Mouse (Mus musculus) adrenal gland, adult 8-10 months (tissue): ENCODE results near the gene Mrpl28. TPM values are rescaled to one million over a fixed set of nuclear protein-coding genes. Genes with fewer than 3 reads are reported as not detected.

Experiments
- total RNA-seq, 4 experiments: library from RNA; stranded (reverse); gene quantifications; 2 replicates each; pipeline ENCODE4 v1.2.4; 2022

Gene Mrpl28
- total RNA-seq, 4 experiments from 2014 or later, result 96.1 to 98.0 (median 96.8) TPM

Other genes with a start within 250 kb of the Mrpl28 start
- 100 to 1,000 TPM; 113 to 215 (median 150) TPM for gene Mettl26, start 248.4 kb upstream of the Mrpl28 start, total RNA-seq
- 1 to 10 TPM; 1.6 to 2.9 (median 2.0) TPM for gene Wfikkn1, start 242.6 kb upstream of the Mrpl28 start, total RNA-seq
- gene Rab40c, start 203.8 kb upstream of the Mrpl28 start, total RNA-seq, result 10 to 100 TPM; 33.9 to 65.0 (median 36.3) TPM
- gene Pigq, start 178.6 kb upstream of the Mrpl28 start, total RNA-seq, result 100 to 1,000 TPM; 101 to 126 (median 111) TPM
- not detected for gene Nhlrc4, start 178.5 kb upstream of the Mrpl28 start, total RNA-seq
- not detected for gene A930017K11Rik, start 170.9 kb upstream of the Mrpl28 start, total RNA-seq
- gene Capn15, start 137.7 kb upstream of the Mrpl28 start, total RNA-seq, result 10 to 100 TPM; 20.1 to 34.6 (median 24.9) TPM
- 10 to 100 TPM; 22.7 to 37.2 (median 29.9) TPM for gene Rab11fip3, start 53.9 kb upstream of the Mrpl28 start, total RNA-seq
- gene Decr2, start 33.2 kb upstream of the Mrpl28 start, total RNA-seq, result 10 to 100 TPM; 23.0 to 26.8 (median 24.2) TPM
- gene Nme4, start 27.9 kb upstream of the Mrpl28 start, total RNA-seq, result 10 to 100 TPM in 1 of 4 experiments, 1 to 10 TPM in 3; 2.1 to 10.4 (median 6.0) TPM
- 10 to 100 TPM in 3 of 4 experiments, 1 to 10 TPM in 1; 7.8 to 14.9 (median 12.0) TPM for gene Tmem8, start 10.2 kb upstream of the Mrpl28 start, total RNA-seq
- 10 to 100 TPM; 42.6 to 52.2 (median 46.2) TPM for gene Axin1, start 15.2 kb downstream of the Mrpl28 start, total RNA-seq
- 1 to 10 TPM; 1.8 to 3.7 (median 2.4) TPM for gene Pdia2, start 75.6 kb downstream of the Mrpl28 start, total RNA-seq
- 100 to 1,000 TPM in 2 of 4 experiments, 10 to 100 TPM in 2; 47.1 to 158 (median 93.6) TPM for gene Rgs11, start 79.5 kb downstream of the Mrpl28 start, total RNA-seq
- 10 to 100 TPM; 14.5 to 30.7 (median 20.6) TPM for gene Arhgdig, start 84.3 kb downstream of the Mrpl28 start, total RNA-seq
- 100 to 1,000 TPM; 108 to 126 (median 119) TPM for gene Fam234a, start 120.7 kb downstream of the Mrpl28 start, total RNA-seq
- gene Luc7l, start 129.4 kb downstream of the Mrpl28 start, total RNA-seq, result 10 to 100 TPM; 52.9 to 90.2 (median 70.1) TPM